Mouse (Mus musculus): ENCODE results near the gene Gm3182.
"Not testable (repeated sequence)": the region's sequence is repeated elsewhere in the genome, so short reads cannot be mapped to it uniquely, and the experiment has no call there.

Gene Gm3182

GRCm38 (mm10) chr14:4481445-4481844 lies at the start of gene Gm3182:
Gm3182 (plus strand) TSS chr14:4481745.
- DNase-seq (ENCODE audit: low spot score): not testable (repeated sequence)

GRCm38 (mm10) chr14:4499425-4499824 lies 17.9 kb downstream of the Gm3182 start:
- DNase-seq (ENCODE audit: low spot score): peak; percentile 2

Data from embryo, embryonic 10 days (tissue).